Mouse (Mus musculus) central nervous system, embryonic 11.5 days (tissue): ENCODE data around the gene Rnf186. TPM values are rescaled to one million over a fixed set of nuclear protein-coding genes. Genes with fewer than 3 reads are reported as not detected.

Source experiments
- polyA plus RNA-seq: library from polyadenylated mRNA; depleted of rRNA; stranded (reverse); fragments of >200 nt; gene quantifications from 2 replicates; pipeline ENCODE4 v1.2.3, GENCODE M21; 2012; rRNA removed

The Rnf186 gene
- 0.05 TPM in 1 of 2 replicates, not detected in the other for polyA plus RNA-seq

DNA sequence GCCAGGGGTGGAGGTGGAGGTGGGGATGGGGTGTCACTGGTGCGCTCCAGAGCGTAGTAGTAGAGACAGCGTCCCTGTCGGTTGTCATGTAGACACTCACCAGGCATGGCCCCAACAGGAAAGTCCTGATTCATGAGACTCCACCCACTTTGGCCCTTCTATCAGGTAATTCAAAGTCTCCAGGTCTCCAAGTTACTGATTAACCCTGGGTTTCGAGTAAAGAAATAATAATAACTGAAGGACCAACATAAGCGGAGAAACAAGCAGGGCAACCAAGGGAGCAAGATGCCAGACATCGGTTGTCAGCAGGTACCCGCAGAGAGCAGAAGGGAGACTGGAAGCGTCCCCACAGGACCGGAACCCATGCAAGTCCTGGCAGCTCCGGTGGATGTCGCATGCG lies at the start of gene Rnf186:
Gene Rnf186, plus strand, starts transcription at position 247 of the 400 bp plus-strand sequence.

DNA sequence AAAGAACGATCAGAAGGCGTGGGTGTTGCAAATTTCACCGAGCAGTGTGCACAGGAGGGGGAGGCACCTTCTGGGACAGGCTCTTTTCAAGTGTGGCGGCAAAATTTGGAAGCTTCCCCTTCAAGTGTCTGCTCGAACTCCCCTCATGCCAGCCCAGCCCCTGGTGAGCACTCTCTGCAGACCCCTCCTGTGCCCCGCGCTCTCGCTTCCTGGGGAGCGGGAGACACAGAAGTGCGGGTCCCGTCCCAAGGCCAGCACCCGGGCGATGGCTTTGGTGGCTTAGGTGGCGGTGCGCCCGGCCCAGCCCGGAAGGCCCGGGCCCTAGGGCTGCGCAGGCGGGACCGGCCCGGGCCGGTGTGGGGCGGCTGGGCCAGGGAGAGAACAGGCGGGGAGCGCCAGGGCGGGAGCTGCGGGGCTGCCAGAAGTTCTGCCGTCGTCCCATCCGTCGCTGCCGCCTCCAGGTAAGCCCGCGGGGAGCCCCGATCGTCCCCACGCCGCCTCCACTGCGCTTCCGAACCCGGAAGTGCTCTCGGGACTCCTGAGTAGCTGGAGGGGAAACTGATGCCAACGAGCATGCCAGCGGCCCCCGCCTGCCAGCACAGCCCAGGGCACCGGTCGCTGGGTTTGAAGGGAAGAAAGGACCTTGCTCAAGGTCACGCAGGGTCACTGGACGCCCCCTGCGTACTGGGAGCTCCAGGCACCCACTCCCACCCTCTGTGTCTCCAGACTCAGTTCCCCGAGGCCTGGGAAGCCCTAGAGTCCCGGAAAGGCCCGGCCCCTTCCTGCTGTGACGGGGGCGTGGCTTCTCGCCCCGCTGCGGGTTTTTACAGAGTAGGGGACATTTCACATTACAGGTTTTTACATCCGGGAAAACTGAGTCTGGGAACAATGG lies 6.2 kb downstream of the Rnf186 start, which contains the start of gene Tmco4:
Gene Tmco4, plus strand, starts transcription at position 62 of the 892 bp plus-strand sequence.

Other genes with a start within 250 kb of the Rnf186 start
- gene Pla2g2c, start 242.3 kb upstream of the Rnf186 start, polyA plus RNA-seq: 0.68 and 0.73 TPM in 2 replicates
- gene Ubxn10, start 229.9 kb upstream of the Rnf186 start, polyA plus RNA-seq: 0.98 and 1.5 TPM in 2 replicates
- 0.19 and 0.25 TPM in 2 replicates for gene Pla2g2f, start 209.5 kb upstream of the Rnf186 start, polyA plus RNA-seq
- gene Pla2g2d, start 191.4 kb upstream of the Rnf186 start, polyA plus RNA-seq: 0.22 and 0.24 TPM in 2 replicates
- 0.17 and 0.53 TPM in 2 replicates for gene Pla2g5, start 103.6 kb upstream of the Rnf186 start, polyA plus RNA-seq
- not detected in 2 replicates for gene Gm13030, start 93.1 kb upstream of the Rnf186 start, polyA plus RNA-seq
- not detected in 2 replicates for gene Pla2g2e, start 89.2 kb upstream of the Rnf186 start, polyA plus RNA-seq
- gene Otud3, start 53.2 kb upstream of the Rnf186 start, polyA plus RNA-seq: 7.8 and 9.4 TPM in 2 replicates
- 0.85 and 1.8 TPM in 2 replicates for gene Tmco4, start 5.8 kb downstream of the Rnf186 start, polyA plus RNA-seq
- 0.11 and 0.61 TPM in 2 replicates for gene Htr6, start 108.5 kb downstream of the Rnf186 start, polyA plus RNA-seq
- 15.3 and 33.4 TPM in 2 replicates for gene Nbl1, start 125.9 kb downstream of the Rnf186 start, polyA plus RNA-seq
- gene Minos1, start 164.0 kb downstream of the Rnf186 start, polyA plus RNA-seq: 176 and 245 TPM in 2 replicates
- gene Capzb, start 225.8 kb downstream of the Rnf186 start, polyA plus RNA-seq: 212 and 214 TPM in 2 replicates